Mouse (Mus musculus): ENCODE data around the gene Cit. TPM values are rescaled to one million over a fixed set of nuclear protein-coding genes. Genes with fewer than 3 reads are reported as not detected.

Gene Cit
- total and polyA plus RNA-seq, 3 experiments = 0.73 to 0.97 (median 0.74) TPM

- intact Hi-C loops (cut with DNase I) = no loop called here
- Histone ChIP-seq H3K79me2 (replicated peaks; ENCODE audit: control insufficient read depth, insufficient read depth, low read length) (no peaks in the 10 kb centered on the region), H3K27ac (no peak overlapping the region)
Measured at GRCm38 (mm10) chr5:115858652-115859051, 13.6 kb downstream of the Cit start.

DNA sequence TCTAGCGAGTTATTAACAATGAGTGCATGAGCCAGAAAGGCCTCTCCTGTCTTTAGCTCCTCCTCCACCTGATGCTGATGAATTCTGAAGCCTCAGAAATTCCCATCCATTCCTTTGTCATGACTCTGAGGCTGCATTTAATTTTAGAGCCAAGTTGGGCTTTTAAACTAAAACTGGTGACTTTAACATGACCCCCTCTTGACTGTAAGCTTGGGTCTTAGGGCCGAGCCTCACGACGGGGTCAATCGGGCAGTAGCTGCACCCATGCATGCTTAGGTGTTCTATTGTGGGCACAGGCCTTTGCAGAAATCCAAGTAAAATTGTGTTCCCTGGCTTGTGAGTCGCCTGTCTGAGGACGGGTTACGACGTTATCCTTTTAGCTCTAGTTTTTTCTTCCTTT is 14.4 kb downstream of the Cit start:
- Histone ChIP-seq H3K9ac (ENCODE audit: low read depth, low read length) (no peak overlapping the region), H3K4me1 (ENCODE audit: control insufficient read depth, insufficient read depth, low read length) (no peaks in the 10 kb centered on the region), H3K27ac (no peak overlapping the region), H3K36me3 (ENCODE audit: control insufficient read depth, insufficient read depth, low read length) (no peaks in the 10 kb centered on the region), H3K27me3 (ENCODE audit: control insufficient read depth, insufficient read depth, low read length) (no peaks in the 10 kb centered on the region), H3K4me3 (no peak overlapping the region), H3K79me2 (replicated peaks; ENCODE audit: control insufficient read depth, insufficient read depth, low read length) (no peaks in the 10 kb centered on the region)
- no peak for DNase-seq
- WGBS = 89% methylated on average over 9 of the region's 9 CpGs
- TF ChIP-seq CTCF (IDR thresholded peaks at IDR 0.05) (no peak), EP300 (IDR thresholded peaks at IDR 0.05; ENCODE audit: insufficient read depth, low read depth, low read length) (no peak), POLR2A (IDR thresholded peaks at IDR 0.05; ENCODE audit: insufficient read depth, low read depth, low read length) (no peak)
- intact Hi-C loops (cut with DNase I) = no loop called here

More at GRCm38 (mm10) chr5:115858652-115859051, 13.6 kb downstream of the Cit start:
- TF ChIP-seq POLR2A (IDR thresholded peaks at IDR 0.05; ENCODE audit: insufficient read depth, low read depth, low read length) (no peak), EP300 (IDR thresholded peaks at IDR 0.05; ENCODE audit: insufficient read depth, low read depth, low read length) (no peak), CTCF (IDR thresholded peaks at IDR 0.05) (no peak)
- DNase-seq = no peak
- H3K4me3 ChIP-seq = no peak overlapping the region
- no peaks in the 10 kb centered on the region; the same call in 1 of the 2 replicates for H3K4me1 ChIP-seq (ENCODE audit: control insufficient read depth, insufficient read depth, low read length)
- no peak overlapping the region for H3K9ac ChIP-seq (ENCODE audit: low read depth, low read length)
- H3K36me3 ChIP-seq (ENCODE audit: control insufficient read depth, insufficient read depth, low read length) = no peaks in the 10 kb centered on the region
- 79% methylated on average over 6 of the region's 6 CpGs for WGBS
- no peaks in the 10 kb centered on the region for H3K27me3 ChIP-seq (ENCODE audit: control insufficient read depth, insufficient read depth, low read length)

DNA sequence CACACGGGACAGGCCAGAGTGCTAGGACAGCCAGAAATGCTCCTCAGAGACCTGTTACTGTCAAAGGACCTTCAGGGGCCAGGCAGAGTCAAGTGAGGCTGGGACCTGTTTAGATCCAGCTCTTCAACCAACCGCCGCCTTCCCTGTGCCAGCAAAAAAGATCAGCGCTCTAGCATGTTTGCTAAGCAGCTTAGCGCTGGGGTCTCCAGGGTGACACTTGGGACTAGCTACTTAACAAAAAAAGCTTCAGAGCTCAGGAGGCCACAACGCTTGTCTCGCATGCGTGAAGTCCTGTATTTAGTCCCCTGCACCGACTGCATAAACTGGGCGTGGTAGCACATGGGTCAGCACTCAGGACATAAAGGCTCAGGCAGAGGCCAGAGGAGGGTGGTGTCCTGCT is 16.9 kb downstream of the Cit start:
- no peak overlapping the region for H3K9ac ChIP-seq (ENCODE audit: low read depth, low read length)
- WGBS = 94% methylated on average over 10 of the region's 10 CpGs
- peaks cover 6% of the 10 kb centered on the region for H3K4me1 ChIP-seq (ENCODE audit: control insufficient read depth, insufficient read depth, low read length)
- H3K36me3 ChIP-seq (ENCODE audit: control insufficient read depth, insufficient read depth, low read length) = no peaks in the 10 kb centered on the region
- H3K27me3 ChIP-seq (ENCODE audit: control insufficient read depth, insufficient read depth, low read length) = no peaks in the 10 kb centered on the region
- DNase-seq = no peak
- intact Hi-C loops (cut with DNase I) = no loop called here
- H3K27ac ChIP-seq = no peak overlapping the region
- H3K79me2 ChIP-seq (replicated peaks; ENCODE audit: control insufficient read depth, insufficient read depth, low read length) = no peaks in the 10 kb centered on the region
- TF ChIP-seq POLR2A (IDR thresholded peaks at IDR 0.05; ENCODE audit: insufficient read depth, low read depth, low read length) (no peak), CTCF (IDR thresholded peaks at IDR 0.05) (no peak), EP300 (IDR thresholded peaks at IDR 0.05; ENCODE audit: insufficient read depth, low read depth, low read length) (no peak)
- no peak overlapping the region for H3K4me3 ChIP-seq

DNA sequence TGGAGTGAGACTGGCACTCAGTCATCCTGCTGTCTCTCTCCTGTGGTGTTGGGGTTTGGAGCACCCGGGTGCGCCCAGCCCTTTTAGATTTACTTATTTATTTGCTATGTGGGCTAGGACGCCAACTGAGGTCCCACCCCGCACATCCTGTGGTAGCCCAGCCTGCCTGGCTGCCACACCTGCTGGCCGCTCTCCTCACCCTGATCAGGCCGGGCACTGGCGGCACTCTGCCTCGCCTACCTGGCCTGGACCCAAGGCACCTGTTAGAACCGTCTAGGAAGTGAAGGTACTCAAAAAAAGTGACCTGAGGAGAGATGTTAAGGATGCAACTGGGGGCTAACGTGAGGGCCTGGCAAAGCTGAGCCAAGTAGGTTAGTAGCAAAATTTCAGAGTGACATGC is 17.4 kb downstream of the Cit start:
- WGBS = 91% methylated on average over 10 of the region's 10 CpGs
- H3K36me3 ChIP-seq (ENCODE audit: control insufficient read depth, insufficient read depth, low read length) = no peaks in the 10 kb centered on the region
- TF ChIP-seq POLR2A (IDR thresholded peaks at IDR 0.05; ENCODE audit: insufficient read depth, low read depth, low read length) = no peak

GRCm38 (mm10) chr5:115866296-115866695 is 21.2 kb downstream of the Cit start:
- no peak for TF ChIP-seq CTCF (IDR thresholded peaks at IDR 0.05)
- Histone ChIP-seq H3K4me1 (ENCODE audit: control insufficient read depth, insufficient read depth, low read length) (peaks cover 6% of the 10 kb centered on the region), H3K4me3 (no peak overlapping the region), H3K9ac (ENCODE audit: low read depth, low read length) (no peak overlapping the region), H3K27me3 (ENCODE audit: control insufficient read depth, insufficient read depth, low read length) (no peaks in the 10 kb centered on the region), H3K79me2 (replicated peaks; ENCODE audit: control insufficient read depth, insufficient read depth, low read length) (no peaks in the 10 kb centered on the region), H3K36me3 (ENCODE audit: control insufficient read depth, insufficient read depth, low read length) (no peaks in the 10 kb centered on the region), H3K27ac (peak overlapping the region; percentile 52)
- intact Hi-C loops (cut with DNase I) = no loop called here
- WGBS = 25% methylated on average over 11 of the region's 11 CpGs
- peak in 1 of 2 experiments; percentile 35 for DNase-seq

More for the DNA sequence above, 17.4 kb downstream of the Cit start:
- Histone ChIP-seq H3K4me1 (ENCODE audit: control insufficient read depth, insufficient read depth, low read length) (peaks cover 6% of the 10 kb centered on the region), H3K9ac (ENCODE audit: low read depth, low read length) (no peak overlapping the region), H3K4me3 (no peak overlapping the region), H3K27ac (no peak overlapping the region), H3K27me3 (ENCODE audit: control insufficient read depth, insufficient read depth, low read length) (no peaks in the 10 kb centered on the region), H3K79me2 (replicated peaks; ENCODE audit: control insufficient read depth, insufficient read depth, low read length) (no peaks in the 10 kb centered on the region)
- intact Hi-C loops (cut with DNase I) = no loop called here
- DNase-seq = no peak

- Histone ChIP-seq H3K9ac (ENCODE audit: low read depth, low read length) (no peak overlapping the region), H3K36me3 (ENCODE audit: control insufficient read depth, insufficient read depth, low read length) (no peaks in the 10 kb centered on the region), H3K4me3 (no peak overlapping the region), H3K79me2 (replicated peaks; ENCODE audit: control insufficient read depth, insufficient read depth, low read length) (no peaks in the 10 kb centered on the region), H3K27ac (no peak overlapping the region), H3K4me1 (ENCODE audit: control insufficient read depth, insufficient read depth, low read length) (peaks cover 6% of the 10 kb centered on the region), H3K27me3 (ENCODE audit: control insufficient read depth, insufficient read depth, low read length) (no peaks in the 10 kb centered on the region)
- WGBS = 95% methylated on average over 12 of the region's 12 CpGs
- TF ChIP-seq EP300 (IDR thresholded peaks at IDR 0.05; ENCODE audit: insufficient read depth, low read depth, low read length) = no peak
- intact Hi-C loops (cut with DNase I) = no loop called here
- DNase-seq = no peak
Measured at GRCm38 (mm10) chr5:115868540-115868939, 23.5 kb downstream of the Cit start.

Data from heart, adult 2 months (tissue).